Mouse (Mus musculus) brain, embryonic 14.5 days (tissue): ENCODE data around the gene Armc3.

Experiments used
- CTCF ChIP-seq: fragments of 200-500 bp; IDR thresholded peaks from 2 replicates; pipeline ENCODE4 v1.5.1; 2012; ENCODE audit warnings: inconsistent platforms, mild to moderate bottlenecking, moderate library complexity, borderline replicate concordance; ENCODE audit not compliant: insufficient read depth, insufficient read length; ENCODE audit errors: extremely low read depth
- POLR2A ChIP-seq: fragments of 200-500 bp; IDR thresholded peaks from 2 replicates; pipeline ENCODE4 v1.6.1; 2012; ENCODE audit warnings: mild to moderate bottlenecking, inconsistent platforms, borderline replicate concordance; ENCODE audit not compliant: poor library complexity, insufficient read depth, insufficient read length, severe bottlenecking; ENCODE audit errors: extremely low read depth

DNA sequence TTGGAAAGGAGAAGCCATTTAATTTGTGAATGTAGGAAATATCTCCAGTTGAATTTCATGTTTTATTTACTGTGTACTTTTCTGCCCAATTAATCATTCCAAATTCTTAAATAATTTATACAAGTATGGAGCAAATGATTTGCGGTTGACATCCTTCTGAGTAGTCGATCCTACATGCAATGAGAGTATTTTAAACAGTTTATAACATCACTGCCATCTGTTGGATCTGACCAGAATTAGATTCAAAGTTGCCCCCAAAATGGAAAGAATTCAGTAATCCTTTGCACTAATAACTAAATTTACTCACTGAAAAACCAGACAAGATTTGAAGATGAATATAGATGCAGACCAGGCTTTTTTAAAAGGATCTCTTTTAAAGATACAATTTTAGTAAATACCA lies 75.5 kb downstream of the Armc3 start:
- no peak for TF ChIP-seq POLR2A
- no peak for TF ChIP-seq CTCF
